Mouse (Mus musculus) liver, adult (tissue): ENCODE measurements around the gene Hjurp.

ENCODE experiments used
- GATA4 ChIP-seq: IDR thresholded peaks from 2 replicates; pipeline ENCODE4 v1.6.1; 2014; ENCODE audit warnings: mild to moderate bottlenecking, low read length; ENCODE audit not compliant: insufficient replicate concordance

Gene Hjurp

GRCm38 (mm10) chr1:88261706-88262105, 15.7 kb downstream of the Hjurp start:
- TF ChIP-seq GATA4 = no peak

- TF ChIP-seq GATA4 = no peak
These were observed 16.6 kb downstream of the Hjurp start for GRCm38 (mm10) chr1:88260604-88261377.

- peak; percentile 27; the same call in 1 of the 2 replicates for TF ChIP-seq GATA4
These were observed 17.3 kb downstream of the Hjurp start for GRCm38 (mm10) chr1:88260114-88260513.

GRCm38 (mm10) chr1:88259643-88260024, 17.8 kb downstream of the Hjurp start:
- no peak for TF ChIP-seq GATA4

- TF ChIP-seq GATA4 = peak; percentile 85; the same call in 1 of the 2 replicates
These were observed 18.4 kb downstream of the Hjurp start for GRCm38 (mm10) chr1:88258881-88259642.

GRCm38 (mm10) chr1:88258361-88258760, 19.1 kb downstream of the Hjurp start:
- no peak for TF ChIP-seq GATA4

- no peak for TF ChIP-seq GATA4
These were observed 19.8 kb downstream of the Hjurp start for GRCm38 (mm10) chr1:88257681-88258080.

- TF ChIP-seq GATA4 = no peak
These were observed 20.4 kb downstream of the Hjurp start for GRCm38 (mm10) chr1:88256886-88257663.

GRCm38 (mm10) chr1:88255989-88256754, 21.3 kb downstream of the Hjurp start:
- no peak for TF ChIP-seq GATA4

GRCm38 (mm10) chr1:88255466-88255857, 22.0 kb downstream of the Hjurp start:
- TF ChIP-seq GATA4 = no peak

- no peak for TF ChIP-seq GATA4
These were observed 22.5 kb downstream of the Hjurp start for GRCm38 (mm10) chr1:88254793-88255465.

GRCm38 (mm10) chr1:88253540-88253939, 23.9 kb downstream of the Hjurp start:
- TF ChIP-seq GATA4 = no peak

GRCm38 (mm10) chr1:88253106-88253505, 24.3 kb downstream of the Hjurp start:
- TF ChIP-seq GATA4 = no peak

GRCm38 (mm10) chr1:88250023-88250422, 27.4 kb downstream of the Hjurp start:
- no peak for TF ChIP-seq GATA4
